Mouse (Mus musculus): ENCODE measurements around the gene Gm20843. TPM values are rescaled to one million over a fixed set of nuclear protein-coding genes. Genes with fewer than 3 reads are reported as not detected.
"Not testable (repeated sequence)": the region's sequence is repeated elsewhere in the genome, so short reads cannot be mapped to it uniquely, and the experiment has no call there.

Gene Gm20843
- total RNA-seq (2014; rRNA removed) = not detected in 2 replicates
- not detected in 2 replicates for polyA plus RNA-seq (2015; fragmentation: Nextera tagmentation; extraction: Ambion mirVana)

DNA sequence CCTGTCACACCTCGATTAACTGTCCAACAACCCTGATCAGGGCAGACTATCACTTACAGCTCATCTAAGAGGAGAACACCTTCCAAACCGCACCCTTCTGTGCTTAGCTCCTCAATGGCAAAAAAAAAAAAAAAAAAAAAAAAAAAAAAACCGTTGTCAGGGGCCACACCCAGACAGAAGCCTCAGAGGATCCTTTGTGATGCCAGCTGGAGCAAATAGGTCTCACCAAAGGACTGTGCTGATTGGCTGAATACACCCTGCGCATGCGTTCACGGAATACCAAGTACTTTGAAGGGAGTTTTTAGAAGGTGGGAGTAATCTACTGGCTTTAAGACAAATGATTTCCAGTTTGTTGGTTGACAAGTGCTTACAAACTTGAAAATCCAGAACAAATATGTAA is at the start of gene Gm20843:
TSS of gene Gm20843 (minus strand) at position 101 of the 400 bp plus-strand sequence.
- not testable (repeated sequence) for H3K27me3 ChIP-seq (ENCODE audit: insufficient read depth, low read length); H3K4me2 ChIP-seq (ENCODE audit: low read depth); H3K9ac ChIP-seq; H3K27ac ChIP-seq (ENCODE audit: low read depth, low read length); H3K9me3 ChIP-seq (ENCODE audit: low read length); H3K36me3 ChIP-seq (ENCODE audit: insufficient read depth); H3K4me1 ChIP-seq (ENCODE audit: insufficient read depth); DNase-seq; H3K4me3 ChIP-seq (ENCODE audit: low read depth, low read length); ATAC-seq
- no CpG with 5 or more reads among the region's 6 CpGs for WGBS

Measured in forebrain, postnatal 0 days (tissue).